Mouse (Mus musculus) erythroblast, embryonic 14.5 days (primary cell): ENCODE measurements around the gene Eme1. TPM values are rescaled to one million over a fixed set of nuclear protein-coding genes. Genes with fewer than 3 reads are reported as not detected.
A peak's percentile ranks its signal among the peaks of the same experiment; 100 is the strongest.

Experiments
- H3K27me3 ChIP-seq: 2 replicates; pipeline ENCODE4 v1.6.1; 2012; ENCODE audit warnings: inconsistent platforms; ENCODE audit not compliant: control insufficient read depth
- H3K36me3 ChIP-seq: 2 replicates; pipeline ENCODE4 v1.6.1; 2012; ENCODE audit warnings: mild to moderate bottlenecking, inconsistent platforms; ENCODE audit not compliant: control insufficient read depth
- H3K4me1 ChIP-seq: 2 replicates; pipeline ENCODE4 v1.6.1; 2012; ENCODE audit warnings: inconsistent platforms; ENCODE audit not compliant: control insufficient read depth
- H3K4me3 ChIP-seq: replicated peaks from 2 replicates; pipeline ENCODE3; 2012; ENCODE audit warnings: moderate library complexity, mild to moderate bottlenecking, inconsistent platforms
- H3K9me3 ChIP-seq: 2 replicates; pipeline ENCODE4 v1.6.1; 2012; ENCODE audit warnings: low read length, inconsistent platforms, mixed read lengths; ENCODE audit not compliant: control insufficient read depth
- GATA1 ChIP-seq: IDR thresholded peaks from 2 replicates; pipeline ENCODE4 v1.6.1; 2012; ENCODE audit warnings: low read length, inconsistent platforms, mixed read lengths
- TAL1 ChIP-seq: IDR thresholded peaks from 3 replicates; pipeline ENCODE4 v1.6.1; 2012; ENCODE audit warnings: low read length, inconsistent platforms, mixed read lengths
- polyA plus RNA-seq: library from polyadenylated mRNA; stranded (reverse); fragments of >175 nt; gene quantifications from 2 replicates; pipeline ENCODE4 v1.2.3, GENCODE M21; 2012

Gene Eme1
- polyA plus RNA-seq, 1 experiment: 0.99 TPM

- H3K4me1 ChIP-seq: peaks cover 4% of the 10 kb centered on the region
- H3K27me3 ChIP-seq: no peaks in the 10 kb centered on the region
- H3K36me3 ChIP-seq: no peaks in the 10 kb centered on the region
- TF ChIP-seq TAL1 (no peak), GATA1 (no peak)
- H3K4me3 ChIP-seq: no peak overlapping the region
- H3K9me3 ChIP-seq: peaks cover 2% of the 10 kb centered on the region; the same call in 1 of the 2 replicates
Measured at GRCm38 (mm10) chr11:94682427-94682826, 28.7 kb upstream of the Eme1 start.

- peaks cover 2% of the 10 kb centered on the region; the same call in 1 of the 2 replicates for H3K9me3 ChIP-seq
- H3K36me3 ChIP-seq: no peaks in the 10 kb centered on the region
- no peaks in the 10 kb centered on the region for H3K27me3 ChIP-seq
- H3K4me3 ChIP-seq: no peak overlapping the region
- H3K4me1 ChIP-seq: peaks cover 12% of the 10 kb centered on the region
- TF ChIP-seq GATA1: no peak
- TF ChIP-seq TAL1: no peak
Measured at GRCm38 (mm10) chr11:94681640-94682039, 27.9 kb upstream of the Eme1 start.

- Histone ChIP-seq H3K4me3 (no peak overlapping the region), H3K36me3 (no peaks in the 10 kb centered on the region), H3K9me3 (peaks cover 2% of the 10 kb centered on the region; the same call in 1 of the 2 replicates), H3K27me3 (peaks cover 2% of the 10 kb centered on the region; the same call in 1 of the 2 replicates), H3K4me1 (peaks cover 18% of the 10 kb centered on the region)
- no peak for TF ChIP-seq TAL1
- no peak for TF ChIP-seq GATA1
Measured at GRCm38 (mm10) chr11:94680639-94681038, 26.9 kb upstream of the Eme1 start.

GRCm38 (mm10) chr11:94677607-94678145, 23.9 kb upstream of the Eme1 start:
- Histone ChIP-seq H3K4me1 (peaks cover 18% of the 10 kb centered on the region), H3K4me3 (peak overlapping the region; percentile 87), H3K9me3 (peaks cover 2% of the 10 kb centered on the region; the same call in 1 of the 2 replicates), H3K27me3 (peaks cover 2% of the 10 kb centered on the region; the same call in 1 of the 2 replicates), H3K36me3 (no peaks in the 10 kb centered on the region)
- TF ChIP-seq GATA1 (no peak), TAL1 (no peak)

GRCm38 (mm10) chr11:94676754-94677606, 23.2 kb upstream of the Eme1 start, which contains the start of gene Xylt2:
Xylt2 (minus strand) TSS chr11:94677515.
- H3K4me1 ChIP-seq: peaks cover 18% of the 10 kb centered on the region
- TF ChIP-seq GATA1 (no peak), TAL1 (no peak)
- H3K27me3 ChIP-seq: peaks cover 2% of the 10 kb centered on the region; the same call in 1 of the 2 replicates
- H3K4me3 ChIP-seq: peak within 1 kb of the TSS; percentile 87
- H3K9me3 ChIP-seq: peaks cover 2% of the 10 kb centered on the region; the same call in 1 of the 2 replicates
- no peaks in the 10 kb centered on the region for H3K36me3 ChIP-seq

GRCm38 (mm10) chr11:94676308-94676707, 22.5 kb upstream of the Eme1 start:
- Histone ChIP-seq H3K4me1 (peaks cover 18% of the 10 kb centered on the region), H3K9me3 (peaks cover 2% of the 10 kb centered on the region; the same call in 1 of the 2 replicates), H3K4me3 (peak overlapping the region; percentile 87), H3K36me3 (no peaks in the 10 kb centered on the region), H3K27me3 (peaks cover 2% of the 10 kb centered on the region; the same call in 1 of the 2 replicates)
- no peak for TF ChIP-seq TAL1
- TF ChIP-seq GATA1: no peak

GRCm38 (mm10) chr11:94675446-94675845, 21.7 kb upstream of the Eme1 start:
- H3K9me3 ChIP-seq: no peaks in the 10 kb centered on the region
- peaks cover under 1% of the 10 kb centered on the region for H3K36me3 ChIP-seq
- H3K27me3 ChIP-seq: peaks cover 2% of the 10 kb centered on the region; the same call in 1 of the 2 replicates
- peaks cover 18% of the 10 kb centered on the region for H3K4me1 ChIP-seq
- TF ChIP-seq TAL1: no peak
- no peak for TF ChIP-seq GATA1
- H3K4me3 ChIP-seq: no peak overlapping the region

- TF ChIP-seq TAL1: no peak
- TF ChIP-seq GATA1: no peak
Measured at GRCm38 (mm10) chr11:94674984-94675383, 21.2 kb upstream of the Eme1 start.

GRCm38 (mm10) chr11:94665281-94665680, 11.5 kb upstream of the Eme1 start:
- no peaks in the 10 kb centered on the region for H3K27me3 ChIP-seq
- peaks cover 82% of the 10 kb centered on the region for H3K36me3 ChIP-seq
- H3K4me3 ChIP-seq: no peak overlapping the region
- no peaks in the 10 kb centered on the region for H3K4me1 ChIP-seq
- no peaks in the 10 kb centered on the region for H3K9me3 ChIP-seq
- no peak for TF ChIP-seq TAL1
- no peak for TF ChIP-seq GATA1

More at GRCm38 (mm10) chr11:94674984-94675383, 21.2 kb upstream of the Eme1 start:
- Histone ChIP-seq H3K4me1 (peaks cover 18% of the 10 kb centered on the region), H3K4me3 (no peak overlapping the region), H3K36me3 (peaks cover 6% of the 10 kb centered on the region), H3K9me3 (no peaks in the 10 kb centered on the region), H3K27me3 (peaks cover 2% of the 10 kb centered on the region; the same call in 1 of the 2 replicates)
